In genomic region chr6:93075011-93075410, GRCm38 (mm10) we compare ENCODE assay signal across 25 mouse cellular contexts.
A peak's percentile ranks its signal among the peaks of the same experiment; 100 is the strongest.
DNase-seq lines count a peak whose midpoint lies in the region; ATAC-seq and TF ChIP-seq lines count a peak whose summit lies in the region.
"Had no signal": no experiment of that assay in that cellular context is flagged by ENCODE, and none has a peak within 500 bp of the region (broad histone marks: within the 10 kb centered on the region; RNA-seq: fewer than 3 reads in every experiment).

No protein-coding gene starts in this region.

- no peak overlapping the region for H3K4me2 ChIP-seq in embryonic facial prominence, embryonic 14.5 days (ENCODE audit: low read depth, low read length)
- H3K4me2 ChIP-seq in heart, embryonic 11.5 days = no peak overlapping the region
- H3K4me2 ChIP-seq: embryonic facial prominence, embryonic 13.5 days; forebrain, embryonic 13.5 days; heart, embryonic 13.5 days; hindbrain, embryonic 13.5 days had no signal

- TF ChIP-seq CTCF in heart, adult 2 months (IDR thresholded peaks at IDR 0.05) = no peak

- H3K27ac ChIP-seq in embryonic facial prominence, embryonic 14.5 days (replicated peaks; ENCODE audit: low read depth, low read length) = no peak overlapping the region
- H3K27ac ChIP-seq in embryonic facial prominence, embryonic 10.5 days (replicated peaks) = no peak overlapping the region
- peak overlapping the region; percentile 60 for H3K27ac ChIP-seq in heart, adult 2 months
- H3K27ac ChIP-seq in heart, embryonic 11.5 days (ENCODE audit: low read depth, low read length) = no peak overlapping the region
- H3K27ac ChIP-seq: embryonic facial prominence, embryonic 13.5 days; forebrain, embryonic 10.5 days; forebrain, embryonic 13.5 days; heart, embryonic 13.5 days; hindbrain, embryonic 10.5 days; hindbrain, embryonic 13.5 days had no signal

- no peaks in the 10 kb centered on the region for H3K79me2 ChIP-seq in heart, adult 2 months (replicated peaks; ENCODE audit: control insufficient read depth, insufficient read depth, low read length)

- intact Hi-C loops in heart, adult 2 months (cut with DNase I) = loop anchor here (5.0 to 10.0 kb wide), 2 partner anchors 157 to 460 kb away; no protein-coding TSS in a partner anchor

- ATAC-seq in embryonic facial prominence, embryonic 14.5 days (ENCODE audit: low read depth) = no peak
- no peak for ATAC-seq in heart, embryonic 11.5 days (replicated peaks; ENCODE audit: insufficient number of reproducible peaks, low FRiP score, low TSS enrichment)
- ATAC-seq: forebrain, embryonic 13.5 days; hindbrain, embryonic 16.5 days; intestine, embryonic 16.5 days; Patski had no signal

- no peak overlapping the region for H3K4me3 ChIP-seq in embryonic facial prominence, embryonic 14.5 days (ENCODE audit: low read depth, low read length)
- no peak overlapping the region for H3K4me3 ChIP-seq in embryonic facial prominence, embryonic 10.5 days
- H3K4me3 ChIP-seq in heart, adult 2 months = no peak overlapping the region
- no peak overlapping the region for H3K4me3 ChIP-seq in heart, embryonic 11.5 days (ENCODE audit: low read depth, low read length)
- H3K4me3 ChIP-seq: embryonic facial prominence, embryonic 13.5 days; forebrain, embryonic 10.5 days; forebrain, embryonic 13.5 days; heart, embryonic 13.5 days; hindbrain, embryonic 10.5 days; hindbrain, embryonic 13.5 days had no signal

- H3K27me3 ChIP-seq in embryonic facial prominence, embryonic 14.5 days (replicated peaks; ENCODE audit: control insufficient read depth, insufficient read depth, low read length) = no peaks in the 10 kb centered on the region
- H3K27me3 ChIP-seq in embryonic facial prominence, embryonic 10.5 days (replicated peaks; ENCODE audit: low read depth, poor library complexity, severe bottlenecking) = no peaks in the 10 kb centered on the region; the same call in 1 of the 2 replicates
- H3K27me3 ChIP-seq in heart, adult 2 months (ENCODE audit: control insufficient read depth, insufficient read depth, low read length) = no peaks in the 10 kb centered on the region
- H3K27me3 ChIP-seq in heart, embryonic 11.5 days (ENCODE audit: control insufficient read depth, insufficient read depth, low read length) = no peaks in the 10 kb centered on the region
- H3K27me3 ChIP-seq: embryonic facial prominence, embryonic 13.5 days; forebrain, embryonic 13.5 days; heart, embryonic 13.5 days; hindbrain, embryonic 13.5 days; Patski had no signal

- no peak for TF ChIP-seq POLR2A in heart, adult 2 months (IDR thresholded peaks at IDR 0.05; ENCODE audit: insufficient read depth, low read depth, low read length)

- WGBS in embryonic facial prominence, embryonic 14.5 days = 44% methylated on average over 4 of the region's 4 CpGs
- 79% methylated on average over 4 of the region's 4 CpGs for WGBS in embryonic facial prominence, embryonic 10.5 days
- 33% methylated on average over 4 of the region's 4 CpGs for WGBS in heart, adult 2 months
- 60% methylated on average over 4 of the region's 4 CpGs for WGBS in heart, embryonic 11.5 days (ENCODE audit: insufficient replicate concordance)

- no peak overlapping the region for H3K9ac ChIP-seq in embryonic facial prominence, embryonic 14.5 days (ENCODE audit: low read depth, low read length)
- no peak overlapping the region for H3K9ac ChIP-seq in heart, adult 2 months (ENCODE audit: low read depth, low read length)
- H3K9ac ChIP-seq in heart, embryonic 11.5 days (ENCODE audit: low read depth, low read length) = no peak overlapping the region
- H3K9ac ChIP-seq: embryonic facial prominence, embryonic 13.5 days; forebrain, embryonic 13.5 days; heart, embryonic 13.5 days; hindbrain, embryonic 13.5 days had no signal

- TF ChIP-seq EP300 in heart, adult 2 months (IDR thresholded peaks at IDR 0.05; ENCODE audit: insufficient read depth, low read depth, low read length) = no peak

- peak; percentile 41 for DNase-seq in embryonic facial prominence, embryonic 14.5 days (ENCODE audit: low spot score)
- DNase-seq in embryonic facial prominence, embryonic 10.5 days (ENCODE audit: low spot score) = no peak
- no peak for DNase-seq in heart, adult 2 months
- DNase-seq in retina, postnatal 1 day = peak; percentile 40
- no peak for DNase-seq in retina, embryonic 14.5 days (ENCODE audit: low spot score)
- no peak for DNase-seq in urinary bladder, adult 2 months (ENCODE audit: low spot score)
- DNase-seq in yolk sac, embryonic 10.5 days (ENCODE audit: low spot score) = no peak
- DNase-seq: adrenal gland, postnatal 10 days; adrenal gland, postnatal 36 days; cerebellum, adult 2 months; cerebellum, adult 9-11 months; cerebellum, postnatal 25 days; gastrocnemius, postnatal 25 days; heart, postnatal 36 days; kidney, adult 18-20 months had no signal

- H3K9me3 ChIP-seq in embryonic facial prominence, embryonic 14.5 days (ENCODE audit: control insufficient read depth, low read length) = no peaks in the 10 kb centered on the region
- H3K9me3 ChIP-seq in embryonic facial prominence, embryonic 10.5 days = no peaks in the 10 kb centered on the region
- H3K9me3 ChIP-seq in heart, embryonic 11.5 days (replicated peaks; ENCODE audit: control insufficient read depth, low read length) = no peaks in the 10 kb centered on the region
- H3K9me3 ChIP-seq: embryonic facial prominence, embryonic 13.5 days; forebrain, embryonic 10.5 days; forebrain, embryonic 13.5 days; heart, embryonic 13.5 days; hindbrain, embryonic 10.5 days; hindbrain, embryonic 13.5 days had no signal

- peaks cover 4% of the 10 kb centered on the region for H3K4me1 ChIP-seq in embryonic facial prominence, embryonic 14.5 days (ENCODE audit: control insufficient read depth, insufficient read depth, low read length)
- H3K4me1 ChIP-seq in embryonic facial prominence, embryonic 10.5 days = no peaks in the 10 kb centered on the region
- peaks cover 9% of the 10 kb centered on the region for H3K4me1 ChIP-seq in heart, adult 2 months (ENCODE audit: control insufficient read depth, insufficient read depth, low read length)
- no peaks in the 10 kb centered on the region for H3K4me1 ChIP-seq in heart, embryonic 11.5 days (ENCODE audit: control insufficient read depth, insufficient read depth, low read length)
- H3K4me1 ChIP-seq: embryonic facial prominence, embryonic 13.5 days; forebrain, embryonic 10.5 days; hindbrain, embryonic 10.5 days; hindbrain, embryonic 13.5 days had no signal

- no peaks in the 10 kb centered on the region for H3K36me3 ChIP-seq in embryonic facial prominence, embryonic 14.5 days (ENCODE audit: control insufficient read depth, insufficient read depth, low read length)
- H3K36me3 ChIP-seq in embryonic facial prominence, embryonic 10.5 days (replicated peaks) = no peaks in the 10 kb centered on the region
- H3K36me3 ChIP-seq in heart, adult 2 months (ENCODE audit: control insufficient read depth, insufficient read depth, low read length) = peaks cover 7% of the 10 kb centered on the region
- no peaks in the 10 kb centered on the region for H3K36me3 ChIP-seq in heart, embryonic 11.5 days (ENCODE audit: control insufficient read depth, insufficient read depth, low read length)
- H3K36me3 ChIP-seq: embryonic facial prominence, embryonic 13.5 days; forebrain, embryonic 10.5 days; heart, embryonic 13.5 days; hindbrain, embryonic 10.5 days; hindbrain, embryonic 13.5 days had no signal

Comparison
In these comparisons a context has a peak if more than half of its experiments do, and no peak if none do; other contexts are left out.
1. DNase-seq: peak in embryonic facial prominence, embryonic 14.5 days (single experiment) and retina, postnatal 1 day (single experiment); none in embryonic facial prominence, embryonic 10.5 days (single experiment), heart, adult 2 months (0 of 2), retina, embryonic 14.5 days (single experiment), urinary bladder, adult 2 months (single experiment) and yolk sac, embryonic 10.5 days (single experiment).